Mouse (Mus musculus) megakaryocyte, embryonic 14.5 days (primary cell): ENCODE data around the gene Fbxo4.

Source experiments
- FLI1 ChIP-seq: IDR thresholded peaks from 2 replicates; pipeline ENCODE4 v1.6.1; 2012; ENCODE audit warnings: low read length, inconsistent platforms, mixed read lengths
- GATA1 ChIP-seq: IDR thresholded peaks from 3 replicates; pipeline ENCODE4 v1.6.1; 2012; ENCODE audit warnings: mixed read lengths, low read length, inconsistent platforms, borderline replicate concordance

DNA sequence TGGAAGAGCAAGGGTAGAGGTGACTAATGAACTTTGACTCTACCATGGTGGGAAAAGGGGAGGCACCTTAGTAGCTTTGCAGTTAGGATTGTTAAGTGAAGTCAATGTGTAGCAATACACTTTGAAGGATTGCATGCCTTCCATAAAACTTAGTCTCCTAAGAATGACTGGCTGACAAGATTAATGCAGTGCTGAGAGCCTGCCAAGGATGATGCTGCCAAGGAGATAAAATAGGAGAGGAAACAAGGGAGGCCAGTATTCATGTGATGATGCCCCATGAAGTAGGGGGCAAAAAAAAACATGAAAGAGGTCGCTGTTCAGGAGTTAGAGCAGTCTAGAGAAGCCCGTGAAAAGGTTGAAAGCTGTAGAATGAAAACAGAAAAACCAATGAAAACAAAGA is 5.5 kb upstream of the Fbxo4 start:
- TF ChIP-seq GATA1 (no peak), FLI1 (no peak)
